Mouse (Mus musculus) cerebral cortex, adult 2 months (tissue): ENCODE measurements around the gene Dmrtc1c2.

ENCODE experiments used
- WGBS: fragments of 180-500 bp; shearing (Covaris S2); methylation state at CpG from one replicate; pipeline ENCODE4 v1.1.7; 2018; 5-methylcytosine and 5-hydroxymethylcytosine counted together

Dmrtc1c2 gene

GRCm38 (mm10) chrX:102854516-102854915 lies at the start of gene Dmrtc1c2:
Gene Dmrtc1c2 (minus strand): TSS chrX:102854616.
- 100% methylated on average over 5 of the region's 13 CpGs for WGBS

- WGBS = 90% methylated on average over 6 of the region's 6 CpGs
Measured at GRCm38 (mm10) chrX:102867871-102868270, 13.5 kb upstream of the Dmrtc1c2 start, which contains the start of gene 1700031F05Rik. Gene 1700031F05Rik (minus strand): TSS chrX:102867971.

GRCm38 (mm10) chrX:102812311-102812710 lies 42.1 kb downstream of the Dmrtc1c2 start:
- 64% methylated on average over 4 of the region's 4 CpGs for WGBS

GRCm38 (mm10) chrX:102802663-102803062 lies 51.8 kb downstream of the Dmrtc1c2 start, which contains the start of gene Dmrtc1c1:
Gene Dmrtc1c1 (plus strand): TSS chrX:102802963.
- 100% methylated on average over 4 of the region's 14 CpGs for WGBS
